Mouse (Mus musculus): ENCODE measurements around the gene Tcf7l2. TPM values are rescaled to one million over a fixed set of nuclear protein-coding genes. Genes with fewer than 3 reads are reported as not detected.

The Tcf7l2 gene
- polyA plus RNA-seq, 1 experiment from 2014 or later: 142 TPM

DNA sequence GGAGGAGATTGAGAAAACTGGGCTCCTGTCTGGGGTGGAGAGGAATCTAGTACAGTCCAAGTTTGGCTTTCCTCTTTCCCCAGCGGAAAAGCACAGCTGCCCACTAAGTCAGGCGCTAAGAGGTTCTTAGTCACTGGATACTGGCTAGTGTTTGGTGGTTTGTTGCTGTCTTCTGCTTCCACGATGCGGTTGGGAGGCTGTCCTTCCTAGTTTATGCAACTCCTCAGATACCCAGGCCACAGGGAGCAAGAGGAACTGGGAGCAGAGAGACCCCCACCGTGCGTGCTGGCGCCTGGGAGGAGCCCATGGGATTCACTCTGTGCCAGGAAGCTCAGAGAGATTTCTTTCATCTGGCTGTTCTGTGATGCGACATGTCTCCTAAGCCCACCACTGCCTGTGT lies 40.1 kb downstream of the Tcf7l2 start:
- peaks cover 19% of the 10 kb centered on the region; the same call in 1 of the 2 replicates for H3K36me3 ChIP-seq
- peaks cover 59% of the 10 kb centered on the region for H3K4me1 ChIP-seq
- no peaks in the 10 kb centered on the region for H3K27me3 ChIP-seq
- 66% methylated on average over 8 of the region's 8 CpGs for WGBS
- no peak overlapping the region for H3K4me3 ChIP-seq
- no peaks in the 10 kb centered on the region for H3K9me3 ChIP-seq
- no peak overlapping the region for H3K9ac ChIP-seq
- ATAC-seq (ENCODE audit: insufficient number of reproducible peaks, insufficient read depth, low FRiP score, low TSS enrichment, low read depth): no peak
- H3K27ac ChIP-seq: no peak overlapping the region
- no peak overlapping the region for H3K4me2 ChIP-seq

DNA sequence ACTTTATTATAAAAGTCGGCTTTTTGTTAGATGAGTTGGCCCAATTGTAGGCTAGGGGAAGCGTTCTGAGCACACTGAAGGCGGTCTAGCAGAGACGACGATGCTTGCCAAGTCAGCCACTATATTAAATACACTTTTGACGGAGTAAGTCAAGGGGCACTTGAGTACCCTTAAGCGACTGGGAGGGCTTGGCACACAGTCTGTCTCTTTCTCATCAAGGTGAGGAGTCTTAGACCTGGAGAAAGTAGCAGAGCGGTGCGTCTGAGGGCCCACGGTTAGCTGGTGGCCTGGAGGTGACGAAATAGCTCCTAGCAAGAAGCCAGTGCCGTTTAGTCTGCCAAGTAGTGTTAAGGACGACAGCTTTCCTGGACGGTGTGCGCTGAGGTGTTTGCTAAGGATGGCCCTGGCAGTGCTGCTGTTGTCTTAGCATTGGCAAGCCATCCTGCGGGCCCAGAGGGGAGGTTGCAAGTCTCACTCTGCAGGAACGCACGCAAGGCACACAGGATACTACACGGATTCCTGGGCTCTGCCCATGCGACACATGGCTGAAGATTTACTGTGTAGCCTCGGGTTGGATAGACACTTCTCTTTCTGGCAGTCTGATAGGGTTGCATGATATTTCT lies 43.3 kb downstream of the Tcf7l2 start:
- Histone ChIP-seq H3K9ac (no peak overlapping the region), H3K4me2 (no peak overlapping the region), H3K4me1 (peaks cover 39% of the 10 kb centered on the region), H3K4me3 (no peak overlapping the region), H3K27ac (no peak overlapping the region), H3K9me3 (no peaks in the 10 kb centered on the region), H3K27me3 (no peaks in the 10 kb centered on the region), H3K36me3 (peaks cover 24% of the 10 kb centered on the region; the same call in 1 of the 2 replicates)
- no peak for ATAC-seq (ENCODE audit: insufficient number of reproducible peaks, insufficient read depth, low FRiP score, low TSS enrichment, low read depth)
- WGBS: 87% methylated on average over 21 of the region's 21 CpGs

DNA sequence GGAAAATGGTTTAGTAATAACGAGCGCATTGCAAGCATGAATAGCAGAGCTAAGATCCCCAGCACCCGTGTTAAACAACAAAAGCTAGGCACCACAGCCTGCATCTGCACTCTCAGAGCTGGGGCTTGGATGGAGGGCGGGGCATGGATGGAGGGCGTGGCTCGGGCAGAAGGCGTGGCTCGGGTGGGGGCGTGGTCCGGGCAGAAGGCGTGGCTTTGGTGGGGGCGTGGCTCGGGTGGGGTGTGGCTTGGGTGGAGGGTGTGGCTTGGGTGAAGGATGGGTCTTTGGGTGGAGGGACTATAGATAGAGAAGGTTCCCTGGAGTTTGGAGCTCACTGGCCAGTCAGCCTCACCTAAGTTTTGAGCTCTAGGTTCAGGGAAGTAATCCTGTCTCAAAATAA lies 45.8 kb downstream of the Tcf7l2 start:
- H3K36me3 ChIP-seq: peaks cover 26% of the 10 kb centered on the region
- H3K9me3 ChIP-seq: no peaks in the 10 kb centered on the region
- H3K9ac ChIP-seq: no peak overlapping the region
- peaks cover 36% of the 10 kb centered on the region for H3K4me1 ChIP-seq
- no peak overlapping the region for H3K4me2 ChIP-seq
- no peak overlapping the region for H3K4me3 ChIP-seq
- no peaks in the 10 kb centered on the region for H3K27me3 ChIP-seq
- WGBS: 82% methylated on average over 13 of the region's 13 CpGs
- no peak overlapping the region for H3K27ac ChIP-seq
- no peak for ATAC-seq (ENCODE audit: insufficient number of reproducible peaks, insufficient read depth, low FRiP score, low TSS enrichment, low read depth)

DNA sequence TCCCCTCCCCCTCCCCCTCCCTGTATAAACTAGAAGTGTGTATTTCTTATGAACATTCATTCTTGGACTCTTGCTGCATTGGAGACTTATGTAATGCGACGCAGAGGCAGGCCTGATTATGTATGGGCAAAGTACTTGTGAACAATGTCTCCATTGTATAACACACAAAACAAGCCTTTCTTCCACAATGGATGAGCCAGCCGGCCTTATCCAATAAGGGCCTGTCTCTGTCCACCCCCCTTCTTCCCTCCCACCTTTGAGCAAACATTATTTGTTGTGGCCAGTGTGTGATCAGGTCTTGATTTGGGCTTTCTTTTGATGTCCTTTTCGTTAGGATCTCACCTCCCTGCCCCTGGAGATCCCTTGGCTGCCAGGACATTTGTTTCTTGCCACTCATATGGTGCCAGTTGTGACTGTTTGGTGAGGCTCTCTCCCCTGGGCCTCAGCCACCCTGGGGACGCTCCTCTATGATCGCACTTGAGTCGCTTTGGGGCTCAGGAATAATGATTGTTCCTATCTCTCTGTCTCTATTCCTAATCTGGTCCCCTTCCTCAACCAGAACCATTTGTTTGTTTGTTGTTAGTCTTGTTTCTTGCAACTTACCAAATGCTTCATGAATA lies 46.8 kb downstream of the Tcf7l2 start:
- no peak for ATAC-seq (ENCODE audit: insufficient number of reproducible peaks, insufficient read depth, low FRiP score, low TSS enrichment, low read depth)
- Histone ChIP-seq H3K27me3 (no peaks in the 10 kb centered on the region), H3K9me3 (no peaks in the 10 kb centered on the region), H3K27ac (0 out of 2 replicates have a peak overlapping the region, but pooled peaks have one; percentile 5), H3K4me2 (no peak overlapping the region), H3K4me1 (peaks cover 31% of the 10 kb centered on the region), H3K36me3 (peaks cover 27% of the 10 kb centered on the region), H3K9ac (no peak overlapping the region), H3K4me3 (no peak overlapping the region)
- WGBS: 40% methylated on average over 7 of the region's 7 CpGs

DNA sequence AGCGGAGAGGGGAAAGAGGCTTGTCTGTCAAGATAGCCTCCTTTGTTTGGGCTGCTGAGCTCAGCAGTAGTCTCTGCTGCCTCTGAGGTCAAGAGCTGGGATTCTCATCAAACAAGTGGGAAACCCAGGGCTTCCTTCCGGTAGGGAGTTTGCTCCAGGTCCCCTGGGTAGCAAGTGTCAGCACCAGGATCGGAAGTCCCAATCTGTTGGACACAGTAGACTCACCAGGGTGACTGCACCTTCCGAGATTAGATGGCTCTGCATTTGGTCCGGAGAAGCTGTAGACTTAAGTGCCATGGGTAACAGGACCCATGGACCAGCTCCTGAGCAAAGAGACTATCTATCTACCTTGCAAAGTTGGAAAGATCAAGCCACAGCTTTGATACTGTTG lies 47.3 kb downstream of the Tcf7l2 start:
- Histone ChIP-seq H3K4me1 (peaks cover 33% of the 10 kb centered on the region), H3K27me3 (no peaks in the 10 kb centered on the region), H3K9ac (no peak overlapping the region), H3K4me3 (no peak overlapping the region), H3K4me2 (no peak overlapping the region), H3K27ac (0 out of 2 replicates have a peak overlapping the region, but pooled peaks have one; percentile 5), H3K36me3 (peaks cover 25% of the 10 kb centered on the region), H3K9me3 (no peaks in the 10 kb centered on the region)
- no peak for ATAC-seq (ENCODE audit: insufficient number of reproducible peaks, insufficient read depth, low FRiP score, low TSS enrichment, low read depth)
- 59% methylated on average over 5 of the region's 5 CpGs for WGBS

DNA sequence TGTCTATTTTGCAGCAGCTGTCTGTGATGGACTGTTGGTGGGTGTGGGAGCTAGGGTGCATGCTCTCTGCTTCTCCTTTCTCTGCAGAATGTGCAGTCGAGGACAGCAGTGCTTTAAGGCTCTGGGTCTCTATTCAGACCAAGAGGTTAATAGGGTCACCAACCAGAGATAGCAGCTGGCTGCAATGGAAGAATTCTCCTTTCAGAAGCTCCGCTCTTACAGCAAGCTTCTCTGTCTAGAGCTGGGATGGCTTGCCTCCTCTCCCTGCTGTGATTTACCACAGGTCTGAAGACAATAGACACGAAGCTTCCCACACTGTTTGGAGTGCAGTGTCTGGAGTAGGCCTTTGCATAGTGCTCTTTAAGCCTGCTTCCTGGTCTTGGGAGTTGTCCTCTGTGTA lies 48.2 kb downstream of the Tcf7l2 start:
- 37% methylated on average over 3 of the region's 3 CpGs for whole genome bisulfite sequencing
- no peak overlapping the region for H3K4me3 ChIP-seq
- no peak overlapping the region for H3K9ac ChIP-seq
- peaks cover 41% of the 10 kb centered on the region for H3K4me1 ChIP-seq
- peaks cover 18% of the 10 kb centered on the region for H3K36me3 ChIP-seq
- no peak overlapping the region for H3K4me2 ChIP-seq
- no peaks in the 10 kb centered on the region for H3K9me3 ChIP-seq
- H3K27ac ChIP-seq: no peak overlapping the region
- H3K27me3 ChIP-seq: no peaks in the 10 kb centered on the region
- ATAC-seq (ENCODE audit: insufficient number of reproducible peaks, insufficient read depth, low FRiP score, low TSS enrichment, low read depth): no peak

DNA sequence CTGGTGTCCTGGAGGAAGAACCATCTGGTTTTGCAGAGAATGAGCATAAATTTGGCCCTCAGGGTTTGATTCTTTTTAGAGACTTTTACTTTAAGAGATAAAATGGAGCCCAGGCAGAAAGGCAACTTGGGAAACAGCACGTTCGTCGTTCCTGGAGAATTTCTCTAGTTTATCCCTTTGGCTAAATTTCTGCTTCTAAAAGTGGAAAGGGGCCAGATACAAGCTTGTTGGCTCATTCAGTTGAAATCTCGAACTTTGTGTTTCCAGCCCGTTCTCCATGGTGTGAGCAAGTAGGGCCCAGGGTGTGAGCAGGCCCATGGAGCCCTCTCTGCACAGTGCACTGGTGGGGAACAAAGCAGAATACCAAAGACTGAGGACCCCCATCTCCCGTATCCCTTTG lies 49.7 kb downstream of the Tcf7l2 start:
- Histone ChIP-seq H3K9me3 (no peaks in the 10 kb centered on the region), H3K27me3 (no peaks in the 10 kb centered on the region), H3K4me3 (no peak overlapping the region), H3K27ac (peak overlapping the region; percentile 3; the same call in 1 of the 2 replicates), H3K4me2 (no peak overlapping the region), H3K4me1 (peaks cover 48% of the 10 kb centered on the region), H3K9ac (no peak overlapping the region), H3K36me3 (peaks cover 10% of the 10 kb centered on the region; the same call in 1 of the 2 replicates)
- ATAC-seq (ENCODE audit: insufficient number of reproducible peaks, insufficient read depth, low FRiP score, low TSS enrichment, low read depth): no peak
- WGBS: 75% methylated on average over 6 of the region's 6 CpGs

DNA sequence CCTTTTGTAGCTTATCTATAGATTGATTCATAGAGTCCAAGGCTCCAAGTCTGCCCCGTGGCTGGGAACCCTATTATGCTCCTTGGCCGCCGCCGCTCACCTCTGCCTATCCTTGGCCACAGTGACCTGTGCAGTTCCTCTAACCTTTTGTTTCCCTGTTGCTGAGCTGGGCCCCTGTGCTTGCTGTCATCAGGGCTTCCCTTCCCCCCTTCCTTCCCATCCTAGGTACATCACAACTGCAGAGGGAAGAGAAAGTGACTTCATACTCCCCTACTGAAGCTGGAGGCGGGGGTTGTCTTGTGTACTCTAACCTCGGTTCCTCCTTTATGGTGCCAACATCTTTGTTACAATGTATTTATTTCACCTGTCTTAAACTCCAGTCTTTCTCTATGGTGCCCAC lies 50.3 kb downstream of the Tcf7l2 start:
- 87% methylated on average over 6 of the region's 6 CpGs for WGBS
- ATAC-seq (ENCODE audit: insufficient number of reproducible peaks, insufficient read depth, low FRiP score, low TSS enrichment, low read depth): no peak

DNA sequence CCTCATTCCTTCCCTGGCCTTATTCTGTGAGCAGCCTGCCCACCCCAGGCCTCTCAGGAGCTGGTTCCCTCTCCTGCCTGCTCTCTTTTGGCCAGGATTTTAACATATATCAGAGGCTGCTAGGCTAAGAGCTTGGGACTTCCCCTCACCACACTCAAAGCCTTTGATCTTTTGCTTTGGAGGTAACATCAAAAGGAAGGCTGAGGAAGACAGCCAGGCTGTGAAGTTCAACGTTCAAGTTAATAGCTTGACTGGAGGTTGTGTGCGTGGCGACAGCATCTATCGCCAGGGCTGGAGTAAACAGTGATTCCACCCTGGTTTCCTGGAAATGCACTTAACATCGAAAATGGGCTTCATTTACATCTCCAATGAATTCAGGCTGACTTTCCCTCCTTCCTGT lies 51.0 kb downstream of the Tcf7l2 start:
- H3K36me3 ChIP-seq: peaks cover 5% of the 10 kb centered on the region; the same call in 1 of the 2 replicates
- 61% methylated on average over 5 of the region's 5 CpGs for WGBS
- no peaks in the 10 kb centered on the region for H3K9me3 ChIP-seq
- H3K4me2 ChIP-seq: no peak overlapping the region
- no peak for ATAC-seq (ENCODE audit: insufficient number of reproducible peaks, insufficient read depth, low FRiP score, low TSS enrichment, low read depth)
- no peak overlapping the region for H3K27ac ChIP-seq
- no peak overlapping the region for H3K9ac ChIP-seq
- no peaks in the 10 kb centered on the region for H3K27me3 ChIP-seq
- H3K4me1 ChIP-seq: peaks cover 59% of the 10 kb centered on the region
- H3K4me3 ChIP-seq: no peak overlapping the region

More for the DNA sequence above, 50.3 kb downstream of the Tcf7l2 start:
- Histone ChIP-seq H3K4me1 (peaks cover 53% of the 10 kb centered on the region), H3K27me3 (no peaks in the 10 kb centered on the region), H3K9ac (no peak overlapping the region), H3K36me3 (peaks cover 8% of the 10 kb centered on the region; the same call in 1 of the 2 replicates), H3K27ac (no peak overlapping the region; the same call in 1 of the 2 replicates), H3K9me3 (no peaks in the 10 kb centered on the region), H3K4me3 (no peak overlapping the region), H3K4me2 (no peak overlapping the region)

DNA sequence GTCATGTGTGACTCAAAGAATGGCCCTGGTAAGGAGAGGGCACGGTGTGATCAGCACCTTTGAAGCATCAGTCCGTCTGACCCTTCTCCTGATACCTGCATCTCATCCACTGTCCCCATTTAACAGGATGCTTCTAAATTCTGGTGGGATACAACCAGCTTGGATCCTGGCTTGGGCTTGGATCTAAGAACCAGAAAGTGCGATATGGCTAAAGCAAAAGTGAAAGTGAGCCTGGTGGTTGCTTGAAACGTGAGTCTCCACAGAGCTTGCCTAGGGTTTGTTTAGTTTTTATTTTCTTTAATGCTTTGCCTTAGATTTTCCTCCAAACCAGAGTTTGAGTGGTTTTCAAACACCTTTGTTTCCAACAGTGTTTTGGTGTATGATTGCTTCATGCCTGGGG lies 51.4 kb downstream of the Tcf7l2 start:
- Histone ChIP-seq H3K27me3 (no peaks in the 10 kb centered on the region), H3K9ac (no peak overlapping the region), H3K4me2 (no peak overlapping the region), H3K4me1 (peaks cover 64% of the 10 kb centered on the region), H3K4me3 (no peak overlapping the region), H3K27ac (no peak overlapping the region), H3K36me3 (peaks cover 5% of the 10 kb centered on the region; the same call in 1 of the 2 replicates), H3K9me3 (no peaks in the 10 kb centered on the region)
- ATAC-seq (ENCODE audit: insufficient number of reproducible peaks, insufficient read depth, low FRiP score, low TSS enrichment, low read depth): no peak
- WGBS: 80% methylated on average over 4 of the region's 4 CpGs

DNA sequence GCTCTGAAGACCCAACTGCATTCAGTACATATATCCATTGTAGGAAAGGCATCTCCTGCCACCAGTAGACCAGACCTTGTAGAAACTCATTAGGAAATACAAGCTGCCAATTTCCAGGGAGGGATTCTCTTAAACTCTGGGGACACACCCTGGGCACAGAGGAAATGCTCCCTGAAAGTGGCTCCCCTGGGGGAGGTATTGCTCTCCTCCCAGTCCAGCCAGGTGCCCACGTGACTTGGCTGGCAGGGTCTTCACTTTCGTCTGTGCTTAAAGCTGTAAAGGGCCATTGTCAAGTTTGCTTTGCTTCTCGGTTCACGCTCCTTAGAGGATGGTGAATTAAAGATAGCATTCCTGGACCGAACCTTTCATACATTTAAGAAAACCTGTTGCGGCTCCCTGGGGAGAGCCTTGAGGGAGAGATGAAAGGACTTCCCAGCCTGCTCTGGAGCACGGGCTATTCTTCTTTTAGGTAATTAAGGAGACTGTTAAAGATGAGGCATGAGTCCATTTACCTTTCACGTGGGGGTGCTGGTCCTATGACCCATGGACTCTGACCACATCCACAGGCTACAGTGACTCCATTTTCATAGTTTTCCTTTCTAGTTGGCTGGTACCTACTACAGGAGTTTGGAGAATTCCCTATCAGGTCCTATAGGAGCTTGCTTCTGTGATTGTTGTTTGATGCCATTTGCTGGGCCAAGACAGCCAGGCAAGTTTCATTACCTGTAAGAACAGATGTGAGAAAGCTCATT lies 52.8 kb downstream of the Tcf7l2 start:
- no peak overlapping the region for H3K9ac ChIP-seq
- H3K36me3 ChIP-seq: peaks cover 5% of the 10 kb centered on the region; the same call in 1 of the 2 replicates
- H3K4me3 ChIP-seq: no peak overlapping the region
- ATAC-seq (ENCODE audit: insufficient number of reproducible peaks, insufficient read depth, low FRiP score, low TSS enrichment, low read depth): no peak
- WGBS: 65% methylated on average over 8 of the region's 8 CpGs
- peaks cover 62% of the 10 kb centered on the region for H3K4me1 ChIP-seq
- no peak overlapping the region for H3K27ac ChIP-seq
- H3K27me3 ChIP-seq: no peaks in the 10 kb centered on the region
- H3K4me2 ChIP-seq: no peak overlapping the region
- H3K9me3 ChIP-seq: no peaks in the 10 kb centered on the region
